Mouse (Mus musculus) adrenal gland, postnatal 4 days (tissue): ENCODE results near the gene Ahcyl1. TPM values are rescaled to one million over a fixed set of nuclear protein-coding genes. Genes with fewer than 3 reads are reported as not detected.

Experiments used
- DNase-seq, 2 experiments: peaks; one replicate each; pipeline ENCODE4 v3.0.0; 2021 to 2022; ENCODE audit warnings: low spot score in 2 of 2, mixed read lengths in 2 of 2
- total RNA-seq, 2 experiments: library from RNA; stranded (reverse); gene quantifications; 2 replicates each; pipeline ENCODE4 v1.2.3; 2021

The Ahcyl1 gene
- total RNA-seq, 2 experiments from 2014 or later, result 171 to 173 TPM

DNA sequence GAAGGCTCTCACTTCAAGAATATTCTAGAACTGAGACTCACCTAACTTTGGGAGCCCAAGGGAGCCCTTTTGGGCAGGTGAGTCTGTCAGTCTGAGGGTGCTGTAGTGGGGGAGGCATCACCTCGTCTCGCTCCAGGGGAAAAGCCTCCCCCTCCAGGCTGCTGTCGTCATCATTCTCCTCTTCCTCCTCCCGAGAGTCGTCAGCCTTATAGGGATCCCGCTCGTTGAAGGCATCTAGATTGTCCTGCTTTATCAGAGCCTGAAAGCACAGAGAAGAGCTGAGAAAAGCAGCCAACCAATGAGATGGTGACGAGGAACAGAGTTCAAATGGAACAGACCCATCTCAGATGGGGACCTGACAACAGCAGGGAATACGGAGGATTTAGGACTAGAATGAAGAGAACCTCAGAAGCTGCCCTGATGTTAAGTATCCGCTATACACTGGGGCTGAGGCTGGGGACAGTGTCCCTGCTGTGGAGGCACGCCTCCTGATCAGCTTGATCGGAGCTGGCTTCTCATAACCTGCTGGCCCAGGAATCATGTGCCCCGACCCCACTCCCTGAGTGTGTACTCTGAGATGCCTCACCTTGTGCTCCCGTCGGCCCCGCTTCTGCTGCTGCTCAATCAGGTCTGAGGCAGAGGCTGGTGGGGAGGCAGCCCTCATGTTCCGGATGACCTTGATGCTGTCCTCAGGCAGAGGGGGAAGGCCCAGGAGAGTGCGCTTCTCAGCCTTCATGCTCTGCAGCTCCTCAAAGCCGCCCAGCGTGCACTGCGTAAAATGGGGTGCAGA lies 74.9 kb downstream of the Ahcyl1 start:
- DNase-seq, result no peak

DNA sequence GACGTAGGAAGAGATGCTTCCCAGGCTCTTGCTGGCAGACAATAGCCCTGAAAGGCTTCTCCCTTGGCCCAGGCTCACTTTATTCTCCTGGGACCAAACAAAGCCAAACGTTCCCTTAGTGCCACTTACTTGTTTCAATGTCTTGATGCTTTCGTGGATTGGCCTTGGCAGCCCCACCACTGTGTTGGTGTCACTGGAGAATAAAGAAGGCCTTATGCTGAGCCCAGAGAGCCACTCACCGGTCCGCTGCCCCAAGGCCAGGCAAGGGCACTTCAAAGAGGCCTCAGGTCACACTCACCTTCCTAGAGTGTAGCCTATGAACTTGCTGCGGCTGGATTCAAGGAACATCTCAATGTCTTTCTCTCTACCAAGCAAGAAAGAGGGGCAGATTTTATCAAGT lies 76.4 kb downstream of the Ahcyl1 start:
- no peak for DNase-seq

DNA sequence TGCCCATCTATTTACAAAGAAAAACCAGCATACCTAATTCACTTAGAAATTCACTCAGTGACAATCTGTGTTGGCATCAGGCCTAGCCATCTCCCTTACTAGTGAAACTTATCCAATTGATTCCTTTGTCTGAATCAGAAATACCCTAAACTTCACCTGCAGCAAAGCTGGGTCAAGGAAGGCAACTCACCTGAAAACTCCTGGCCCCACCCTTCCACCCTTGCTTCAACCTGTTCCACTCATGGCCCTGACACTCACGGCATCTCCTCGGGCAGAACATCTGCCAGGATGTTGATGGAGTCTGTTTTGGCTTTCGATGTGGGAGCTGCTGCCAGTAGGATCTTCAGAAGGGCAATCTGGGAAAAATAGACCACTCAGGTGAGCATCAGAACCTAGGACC lies 78.6 kb downstream of the Ahcyl1 start:
- no peak for DNase-seq

Other genes starting within 250 kb of the Ahcyl1 start
- gene Kcnc4, start 237.0 kb downstream of the Ahcyl1 start, total RNA-seq, result 10 to 100 TPM; 14.4 to 14.8 TPM
- 1 to 10 TPM; 3.7 to 3.8 TPM for gene Slc6a17, start 178.5 kb downstream of the Ahcyl1 start, total RNA-seq
- gene Ubl4b, start 141.5 kb downstream of the Ahcyl1 start, total RNA-seq, result under 1 TPM in 1 of 2 experiments, not detected in 1; 0.22 TPM
- not detected for gene Alx3, start 101.5 kb downstream of the Ahcyl1 start, total RNA-seq
- gene Gm10961, start 65.2 kb downstream of the Ahcyl1 start, total RNA-seq, result not detected
- 10 to 100 TPM; 35.8 to 40.4 TPM for gene Strip1, start 64.9 kb downstream of the Ahcyl1 start, total RNA-seq
- 10 to 100 TPM; 18.0 to 19.8 TPM for gene Csf1, start 63.9 kb upstream of the Ahcyl1 start, total RNA-seq
- gene Eps8l3, start 180.7 kb upstream of the Ahcyl1 start, total RNA-seq, result not detected
- 10 to 100 TPM; 39.7 to 41.1 TPM for gene Gstm5, start 199.3 kb upstream of the Ahcyl1 start, total RNA-seq
- gene Gstm7, start 235.3 kb upstream of the Ahcyl1 start, total RNA-seq, result 10 to 100 TPM; 68.4 to 78.5 TPM
- gene Gstm6, start 247.2 kb upstream of the Ahcyl1 start, total RNA-seq, result 10 to 100 TPM in 1 of 2 experiments, 1 to 10 TPM in 1; 9.0 to 11.0 TPM